Mouse (Mus musculus) G1E (cell line): ENCODE measurements around the gene Med27.

Experiments
- CTCF ChIP-seq: IDR thresholded peaks from 2 replicates; pipeline ENCODE4 v1.5.1; 2012; ENCODE audit warnings: low read depth, low read length, inconsistent platforms, mixed read lengths
- TAL1 ChIP-seq: conservative IDR thresholded peaks from 2 replicates; pipeline ENCODE4 v1.6.1; 2012; ENCODE audit warnings: low read depth, low read length, inconsistent platforms, mixed read lengths

DNA sequence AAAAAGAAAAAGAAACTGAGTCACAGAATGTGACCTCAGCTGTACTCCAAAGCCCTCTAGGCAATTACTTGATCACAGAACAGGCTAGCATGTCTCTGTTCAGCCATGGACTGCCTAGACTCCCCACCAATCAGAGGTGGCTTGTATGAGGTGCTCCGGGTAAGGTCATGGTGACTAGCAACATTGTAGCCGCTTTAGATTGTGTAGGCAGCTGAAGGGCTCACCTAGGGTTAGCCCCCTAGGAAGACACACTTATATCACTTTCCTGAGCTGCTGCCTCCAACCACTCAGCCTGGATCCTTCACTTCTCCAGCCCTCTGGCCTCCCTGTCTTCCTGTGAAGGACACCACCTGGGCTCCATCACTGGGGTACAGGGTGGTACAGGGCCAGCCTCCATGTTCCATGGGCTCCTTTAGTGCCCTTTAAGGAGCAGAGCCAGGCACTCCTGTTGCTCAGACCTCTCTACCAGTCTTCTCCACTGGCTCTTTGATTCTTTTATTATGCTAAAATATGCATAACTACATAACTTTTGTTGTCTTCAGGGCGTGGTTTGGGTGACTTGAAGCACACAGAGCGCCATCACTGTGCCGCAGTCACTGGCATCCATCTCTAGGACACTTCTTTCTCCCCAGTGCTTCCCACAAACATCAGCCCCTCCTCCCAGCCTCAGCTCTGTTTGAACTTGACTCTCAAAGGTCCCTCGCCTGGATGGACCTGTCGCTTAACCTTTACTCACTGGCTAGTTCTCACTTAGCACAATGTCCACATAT lies 205.4 kb downstream of the Med27 start:
- TF ChIP-seq CTCF: no peak
- TF ChIP-seq TAL1: no peak
